Mouse (Mus musculus) lung, adult 2 months (tissue): Measurements from ENCODE around the gene Gcnt3.

Experiments used
- CTCF ChIP-seq: fragments of 200-500 bp; IDR thresholded peaks from 2 replicates; pipeline ENCODE4 v1.5.1; 2011; ENCODE audit warnings: mild to moderate bottlenecking, low read length, control low read depth; ENCODE audit not compliant: insufficient read depth
- POLR2A ChIP-seq: fragments of 200-500 bp; IDR thresholded peaks from 2 replicates; pipeline ENCODE4 v1.6.1; 2011; ENCODE audit warnings: low read depth, mild to moderate bottlenecking, control low read depth, low read length, borderline replicate concordance; ENCODE audit errors: extremely low read depth

DNA sequence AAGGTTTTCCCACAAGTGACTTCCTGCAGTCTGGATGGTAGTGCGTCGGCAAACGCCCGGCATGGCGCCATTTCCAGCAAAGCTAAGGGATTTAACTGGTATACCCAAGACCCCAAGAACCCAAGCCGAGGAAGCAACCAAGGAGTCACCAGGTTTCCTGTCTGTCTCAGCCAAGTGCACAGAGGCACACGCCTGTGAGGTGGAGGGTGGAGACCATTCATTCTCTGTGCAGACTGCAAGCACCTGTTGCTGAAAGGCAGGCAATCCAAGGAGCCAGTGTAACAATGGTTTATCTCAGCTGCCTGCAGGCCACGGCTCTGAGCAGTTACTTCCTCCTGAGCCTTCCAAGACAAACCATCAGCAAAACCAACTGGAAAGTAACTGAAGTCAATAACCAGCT, 34.5 kb upstream of the Gcnt3 start:
- no peak for TF ChIP-seq POLR2A
- TF ChIP-seq CTCF, result no peak
